Mouse (Mus musculus): ENCODE results near the gene A4gnt.

A4gnt gene

GRCm38 (mm10) chr9:99636776-99637175, 24.5 kb downstream of the A4gnt start:
- no peak for DNase-seq (ENCODE audit: low read depth)

GRCm38 (mm10) chr9:99637227-99637626, 24.9 kb downstream of the A4gnt start:
- no peak for DNase-seq (ENCODE audit: low read depth)

GRCm38 (mm10) chr9:99637736-99638135, 25.4 kb downstream of the A4gnt start:
- no peak for DNase-seq (ENCODE audit: low read depth)

GRCm38 (mm10) chr9:99639957-99640356, 27.7 kb downstream of the A4gnt start:
- peak; percentile 21 for DNase-seq (ENCODE audit: low read depth)

GRCm38 (mm10) chr9:99645416-99645815, 33.1 kb downstream of the A4gnt start:
- peak; percentile 69 for DNase-seq (ENCODE audit: low read depth)

- DNase-seq (ENCODE audit: low read depth): peak; percentile 72
Observed at GRCm38 (mm10) chr9:99646102-99646501, 33.8 kb downstream of the A4gnt start.

- no peak for DNase-seq (ENCODE audit: low read depth)
Observed at GRCm38 (mm10) chr9:99660756-99661155, 48.5 kb downstream of the A4gnt start.

- no peak for DNase-seq (ENCODE audit: low read depth)
Observed at GRCm38 (mm10) chr9:99661606-99662166, 49.4 kb downstream of the A4gnt start.

- DNase-seq (ENCODE audit: low read depth): peak; percentile 88
Observed at GRCm38 (mm10) chr9:99662406-99662805, 50.1 kb downstream of the A4gnt start.

- no peak for DNase-seq (ENCODE audit: low read depth)
Observed at GRCm38 (mm10) chr9:99662887-99663286, 50.6 kb downstream of the A4gnt start.

- DNase-seq (ENCODE audit: low read depth): peak; percentile 31
Observed at GRCm38 (mm10) chr9:99667596-99667995, 55.3 kb downstream of the A4gnt start.

GRCm38 (mm10) chr9:99671603-99672002, 59.3 kb downstream of the A4gnt start:
- DNase-seq (ENCODE audit: low read depth): peak; percentile 67
